Mouse (Mus musculus) mature B cell (primary cell): ENCODE results near the gene Tex13a.

Experiments used
- in situ Hi-C: fragments of 300-500 bp; cut with MboI; formaldehyde crosslinking; loops from 2 replicates; pipeline ENCODE4 v1.14.3; 2019

Tex13a gene

GRCm38 (mm10) chrX:138209480-138209879 is at the start of gene Tex13a:
Gene Tex13a (minus strand): TSS chrX:138209580.
- in situ Hi-C loops: no loop called here

- in situ Hi-C loops: no loop called here
Observed at GRCm38 (mm10) chrX:138234626-138235025, 25.2 kb upstream of the Tex13a start.

DNA sequence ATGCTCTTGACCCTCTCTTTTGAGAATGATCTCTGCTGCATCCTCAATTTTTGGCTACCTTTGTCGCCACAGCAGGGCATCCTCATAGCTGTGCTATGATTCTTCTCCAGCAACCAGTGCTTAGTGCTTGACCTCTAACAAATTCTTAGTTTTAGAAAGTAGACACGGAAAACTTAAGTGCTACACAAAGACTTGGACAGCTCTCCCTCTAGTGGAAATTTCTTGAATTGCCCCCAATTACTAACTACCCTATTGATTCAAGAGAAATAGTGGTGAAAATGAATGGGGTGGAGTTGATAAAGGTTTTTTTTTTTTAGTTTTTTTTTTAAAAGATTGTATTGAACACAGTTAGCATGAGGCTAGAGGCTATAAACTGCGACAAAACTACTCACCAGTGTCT is 39.2 kb downstream of the Tex13a start:
- in situ Hi-C loops: no loop called here
